Mouse (Mus musculus) ES-Bruce4 (cell line): ENCODE data around the gene Carf. TPM values are rescaled to one million over a fixed set of nuclear protein-coding genes. Genes with fewer than 3 reads are reported as not detected.
A peak's percentile ranks its signal among the peaks of the same experiment; 100 is the strongest.
"Not testable (repeated sequence)": the region's sequence is repeated elsewhere in the genome, so short reads cannot be mapped to it uniquely, and the experiment has no call there.

Experiments
- H3K27ac ChIP-seq: 2 replicates; pipeline ENCODE4 v1.5.1; 2012; ENCODE audit warnings: low read length, inconsistent platforms; ENCODE audit not compliant: insufficient read depth
- H3K27me3 ChIP-seq: 2 replicates; pipeline ENCODE4 v1.6.1; 2012; ENCODE audit warnings: mild to moderate bottlenecking, low read length, inconsistent platforms; ENCODE audit not compliant: control insufficient read depth, poor library complexity, insufficient read depth, severe bottlenecking
- H3K36me3 ChIP-seq: 2 replicates; pipeline ENCODE4 v1.6.1; 2012; ENCODE audit warnings: inconsistent platforms, mild to moderate bottlenecking, low read length, moderate library complexity; ENCODE audit not compliant: control insufficient read depth, poor library complexity, insufficient read depth, severe bottlenecking
- H3K4me1 ChIP-seq: one replicate; pipeline ENCODE4 v1.8.1; 2011; ENCODE audit warnings: low read length; ENCODE audit not compliant: control insufficient read depth, insufficient read depth
- H3K4me3 ChIP-seq: 2 replicates; pipeline ENCODE4 v1.5.1; 2011; ENCODE audit warnings: low read depth, mild to moderate bottlenecking, low read length
- H3K9ac ChIP-seq: 2 replicates; pipeline ENCODE4 v1.6.1; 2012; ENCODE audit warnings: low read depth, mild to moderate bottlenecking, inconsistent platforms; ENCODE audit not compliant: poor library complexity, severe bottlenecking
- H3K9me3 ChIP-seq: replicated peaks from 2 replicates; pipeline ENCODE4 v1.6.1; 2012; ENCODE audit warnings: mild to moderate bottlenecking, low read length, inconsistent platforms; ENCODE audit not compliant: control insufficient read depth, poor library complexity, insufficient read depth, severe bottlenecking
- CTCF ChIP-seq: IDR thresholded peaks from one replicate; pipeline ENCODE4 v1.8.1; 2011; ENCODE audit warnings: low read depth, low read length
- EP300 ChIP-seq: IDR thresholded peaks from 2 replicates; pipeline ENCODE4 v1.6.1; 2011; ENCODE audit warnings: low read depth, low read length; ENCODE audit not compliant: insufficient read depth
- POLR2A ChIP-seq: IDR thresholded peaks from one replicate; pipeline ENCODE4 v1.8.1; 2011; ENCODE audit warnings: low read length; ENCODE audit not compliant: insufficient read depth
- polyA plus RNA-seq: library from polyadenylated mRNA; stranded (reverse); fragments of >200 nt; gene quantifications from 2 replicates; pipeline ENCODE4 v1.2.4, GENCODE M21; 2011; ENCODE audit warnings: low read depth; ENCODE audit not compliant: missing spikeins, insufficient read depth, insufficient read length

Gene Carf
- polyA plus RNA-seq, 1 experiment, result 24.8 TPM

- Histone ChIP-seq H3K4me3 (no peak overlapping the region), H3K27ac (no peak overlapping the region), H3K36me3 (no peaks in the 10 kb centered on the region), H3K4me1 (no peaks in the 10 kb centered on the region), H3K9ac (no peak overlapping the region), H3K9me3 (no peaks in the 10 kb centered on the region), H3K27me3 (no peaks in the 10 kb centered on the region; the same call in 1 of the 2 replicates)
- TF ChIP-seq EP300, result no peak
- no peak for TF ChIP-seq CTCF
- TF ChIP-seq POLR2A, result no peak
Measured at GRCm38 (mm10) chr1:60170251-60170650, 72.2 kb downstream of the Carf start.

- H3K36me3 ChIP-seq, result no peaks in the 10 kb centered on the region
- no peak overlapping the region for H3K9ac ChIP-seq
- H3K27me3 ChIP-seq, result no peaks in the 10 kb centered on the region; the same call in 1 of the 2 replicates
- no peak overlapping the region for H3K4me3 ChIP-seq
- no peaks in the 10 kb centered on the region for H3K4me1 ChIP-seq
- TF ChIP-seq EP300, result no peak
- no peak overlapping the region for H3K27ac ChIP-seq
- H3K9me3 ChIP-seq, result no peaks in the 10 kb centered on the region
Measured at GRCm38 (mm10) chr1:60173119-60173518, 75.1 kb downstream of the Carf start.

- H3K27ac ChIP-seq, H3K36me3 ChIP-seq, H3K4me3 ChIP-seq, H3K27me3 ChIP-seq, H3K9me3 ChIP-seq, H3K9ac ChIP-seq, H3K4me1 ChIP-seq: not testable (repeated sequence)
Measured at GRCm38 (mm10) chr1:60177814-60178213, 79.8 kb downstream of the Carf start.

GRCm38 (mm10) chr1:60179376-60179775 is 81.3 kb downstream of the Carf start:
- H3K4me1 ChIP-seq, result peaks cover 1% of the 10 kb centered on the region
- H3K27me3 ChIP-seq, result no peaks in the 10 kb centered on the region
- no peaks in the 10 kb centered on the region for H3K36me3 ChIP-seq
- peak overlapping the region; percentile 32 for H3K4me3 ChIP-seq
- no peak for TF ChIP-seq EP300
- no peak for TF ChIP-seq CTCF
- no peak for TF ChIP-seq POLR2A
- H3K27ac ChIP-seq, result no peak overlapping the region
- peak overlapping the region; percentile 43; the same call in 1 of the 2 replicates for H3K9ac ChIP-seq
- H3K9me3 ChIP-seq, result no peaks in the 10 kb centered on the region

GRCm38 (mm10) chr1:60179932-60180783 is 82.1 kb downstream of the Carf start, which contains the start of gene Nbeal1:
Gene Nbeal1 (plus strand): TSS chr1:60180599.
- no peaks in the 10 kb centered on the region for H3K9me3 ChIP-seq

GRCm38 (mm10) chr1:60180784-60181221 is 82.8 kb downstream of the Carf start:
- Histone ChIP-seq H3K4me1 (peaks cover 1% of the 10 kb centered on the region), H3K9ac (peak overlapping the region; percentile 79), H3K27ac (peak overlapping the region; percentile 77), H3K36me3 (no peaks in the 10 kb centered on the region; the same call in 1 of the 2 replicates), H3K27me3 (no peaks in the 10 kb centered on the region), H3K4me3 (peak overlapping the region; percentile 95), H3K9me3 (no peaks in the 10 kb centered on the region)
- TF ChIP-seq EP300, result no peak
- no peak for TF ChIP-seq POLR2A
- TF ChIP-seq CTCF, result no peak

More at GRCm38 (mm10) chr1:60179932-60180783, 82.1 kb downstream of the Carf start, which contains the start of gene Nbeal1:
- Histone ChIP-seq H3K36me3 (no peaks in the 10 kb centered on the region), H3K27me3 (no peaks in the 10 kb centered on the region), H3K4me1 (peaks cover 1% of the 10 kb centered on the region), H3K27ac (peak within 1 kb of the TSS; percentile 77), H3K4me3 (peak within 1 kb of the TSS; percentile 95), H3K9ac (peak within 1 kb of the TSS; percentile 79)
- no peak for TF ChIP-seq CTCF
- peak; percentile 31; the same call in 1 of the 2 replicates for TF ChIP-seq EP300
- no peak for TF ChIP-seq POLR2A
